Mouse (Mus musculus) stomach, postnatal 0 days (tissue): Measurements from ENCODE around the gene Mbd5. TPM values are rescaled to one million over a fixed set of nuclear protein-coding genes. Genes with fewer than 3 reads are reported as not detected.
A peak's percentile ranks its signal among the peaks of the same experiment; 100 is the strongest.

ENCODE experiments used
- ATAC-seq: fragments of 200-750 bp; cut with Nextera tagmentation; 2 replicates; pipeline ENCODE4 v1.8.0; 2017; ENCODE audit not compliant: low FRiP score, low TSS enrichment
- DNase-seq: peaks from one replicate; pipeline ENCODE4 v3.0.0-alpha.2; 2016; ENCODE audit warnings: low spot score
- H3K27ac ChIP-seq: fragments of 300-500 bp; sonication (generic); replicated peaks from 2 replicates; pipeline ENCODE4 v1.5.1; 2014; ENCODE audit warnings: mild to moderate bottlenecking, control low read depth
- H3K27me3 ChIP-seq: fragments of 300-500 bp; sonication (generic); 2 replicates; pipeline ENCODE4 v1.6.1; 2014; ENCODE audit warnings: low read length; ENCODE audit not compliant: control insufficient read depth, insufficient read depth
- H3K36me3 ChIP-seq: fragments of 300-500 bp; sonication (generic); 2 replicates; pipeline ENCODE4 v1.6.1; 2014; ENCODE audit warnings: low read length, mixed read lengths; ENCODE audit not compliant: control insufficient read depth, insufficient read depth
- H3K4me1 ChIP-seq: fragments of 300-500 bp; sonication (generic); replicated peaks from 2 replicates; pipeline ENCODE4 v1.6.1; 2014; ENCODE audit warnings: antibody characterized with exemption; ENCODE audit not compliant: control insufficient read depth, insufficient read depth
- H3K4me2 ChIP-seq: fragments of 300-500 bp; sonication (generic); replicated peaks from 2 replicates; pipeline ENCODE4 v1.6.1; 2014; ENCODE audit warnings: low read depth, mild to moderate bottlenecking, control low read depth, moderate library complexity
- H3K4me3 ChIP-seq: fragments of 300-500 bp; sonication (generic); 2 replicates; pipeline ENCODE4 v1.5.1; 2014; ENCODE audit warnings: low read depth, low read length, control low read depth
- H3K9ac ChIP-seq: fragments of 300-500 bp; sonication (generic); 2 replicates; pipeline ENCODE4 v1.6.1; 2014; ENCODE audit warnings: mild to moderate bottlenecking, low read length, control low read depth, mixed read lengths
- H3K9me3 ChIP-seq: fragments of 300-500 bp; sonication (generic); 2 replicates; pipeline ENCODE4 v1.6.1; 2016; ENCODE audit warnings: low read length; ENCODE audit not compliant: control insufficient read depth
- CTCF ChIP-seq: IDR thresholded peaks from 2 replicates; pipeline ENCODE4 v1.5.1; 2016; ENCODE audit warnings: antibody characterized with exemption, low read depth, mild to moderate bottlenecking, moderate library complexity
- EP300 ChIP-seq: optimal IDR thresholded peaks from 2 replicates; pipeline ENCODE3; 2016; ENCODE audit warnings: antibody characterized with exemption
- WGBS: fragments of 180-500 bp; shearing (Covaris S2); extraction: QIAGEN DNeasy Blood & Tissue Kit; methylation state at CpG from one replicate; pipeline ENCODE4 v1.1.7; 2014; 5-methylcytosine and 5-hydroxymethylcytosine counted together
- polyA plus RNA-seq: library from polyadenylated mRNA; unstranded; fragments of >200 nt; fragmentation: Nextera tagmentation; extraction: Ambion mirVana; gene quantifications from 2 replicates; pipeline ENCODE4 v1.2.1, GENCODE M21; 2015

The Mbd5 gene
- polyA plus RNA-seq, 1 experiment from 2014 or later = 7.3 TPM

- ATAC-seq (no peak), DNase-seq (no peak)
- Histone ChIP-seq H3K4me3 (no peak overlapping the region), H3K9ac (no peak overlapping the region), H3K9me3 (no peaks in the 10 kb centered on the region), H3K4me1 (no peaks in the 10 kb centered on the region), H3K27me3 (no peaks in the 10 kb centered on the region), H3K36me3 (no peaks in the 10 kb centered on the region), H3K4me2 (no peak overlapping the region), H3K27ac (no peak overlapping the region)
- WGBS = 92% methylated on average over 7 of the region's 7 CpGs
- no peak for TF ChIP-seq CTCF
- no peak for TF ChIP-seq EP300
These were observed 384.3 kb downstream of the Mbd5 start for GRCm38 (mm10) chr2:49333594-49333993.

- 82% methylated on average over 9 of the region's 9 CpGs for WGBS
These were observed 386.0 kb downstream of the Mbd5 start for GRCm38 (mm10) chr2:49335267-49335666.

GRCm38 (mm10) chr2:49344287-49344686 lies 395.0 kb downstream of the Mbd5 start:
- Histone ChIP-seq H3K4me2 (no peak overlapping the region), H3K9me3 (no peaks in the 10 kb centered on the region), H3K4me3 (no peak overlapping the region), H3K27me3 (no peaks in the 10 kb centered on the region), H3K27ac (no peak overlapping the region), H3K4me1 (no peaks in the 10 kb centered on the region), H3K9ac (no peak overlapping the region), H3K36me3 (no peaks in the 10 kb centered on the region)
- TF ChIP-seq CTCF (no peak), EP300 (no peak)
- ATAC-seq = no peak
- WGBS = 88% methylated on average over 2 of the region's 2 CpGs
- DNase-seq = no peak

More at GRCm38 (mm10) chr2:49335267-49335666, 386.0 kb downstream of the Mbd5 start:
- Histone ChIP-seq H3K36me3 (no peaks in the 10 kb centered on the region), H3K4me2 (no peak overlapping the region), H3K27me3 (no peaks in the 10 kb centered on the region), H3K27ac (no peak overlapping the region), H3K9me3 (no peaks in the 10 kb centered on the region), H3K9ac (no peak overlapping the region), H3K4me3 (no peak overlapping the region), H3K4me1 (no peaks in the 10 kb centered on the region)
- DNase-seq (no peak), ATAC-seq (no peak)
- no peak for TF ChIP-seq EP300
- no peak for TF ChIP-seq CTCF

- no peaks in the 10 kb centered on the region for H3K36me3 ChIP-seq
These were observed 396.5 kb downstream of the Mbd5 start for GRCm38 (mm10) chr2:49345786-49346185.

GRCm38 (mm10) chr2:49349813-49350212 lies 400.5 kb downstream of the Mbd5 start:
- Histone ChIP-seq H3K27me3 (no peaks in the 10 kb centered on the region), H3K9me3 (no peaks in the 10 kb centered on the region), H3K27ac (0 out of 2 replicates have a peak overlapping the region, but pooled peaks have one; percentile 30), H3K4me2 (no peak overlapping the region), H3K9ac (no peak overlapping the region), H3K4me3 (no peak overlapping the region), H3K4me1 (no peaks in the 10 kb centered on the region), H3K36me3 (no peaks in the 10 kb centered on the region)
- DNase-seq = peak; percentile 92
- WGBS = 16% methylated on average over 5 of the region's 5 CpGs
- TF ChIP-seq CTCF = no peak
- TF ChIP-seq EP300 = no peak
- peak; percentile 99 for ATAC-seq

More at GRCm38 (mm10) chr2:49345786-49346185, 396.5 kb downstream of the Mbd5 start:
- no peak for ATAC-seq
- DNase-seq = no peak
- Histone ChIP-seq H3K4me2 (no peak overlapping the region), H3K27ac (no peak overlapping the region), H3K9me3 (no peaks in the 10 kb centered on the region), H3K9ac (no peak overlapping the region), H3K4me1 (no peaks in the 10 kb centered on the region), H3K27me3 (no peaks in the 10 kb centered on the region), H3K4me3 (no peak overlapping the region)
- no peak for TF ChIP-seq EP300
- no peak for TF ChIP-seq CTCF
- 39% methylated on average over 2 of the region's 2 CpGs for WGBS

GRCm38 (mm10) chr2:49350852-49351251 lies 401.5 kb downstream of the Mbd5 start:
- 64% methylated on average over 4 of the region's 4 CpGs for WGBS
- H3K9ac ChIP-seq = no peak overlapping the region
- H3K4me1 ChIP-seq = no peaks in the 10 kb centered on the region
- no peaks in the 10 kb centered on the region for H3K36me3 ChIP-seq
- no peak overlapping the region for H3K27ac ChIP-seq
- TF ChIP-seq CTCF = no peak
- TF ChIP-seq EP300 = no peak
- H3K9me3 ChIP-seq = no peaks in the 10 kb centered on the region
- no peaks in the 10 kb centered on the region for H3K27me3 ChIP-seq
- H3K4me2 ChIP-seq = no peak overlapping the region
- H3K4me3 ChIP-seq = no peak overlapping the region
- no peak for ATAC-seq
- no peak for DNase-seq
